In genomic region chr3:137217926-137218325, GRCm38 (mm10) we compare ENCODE assay signal across 22 mouse cellular contexts.
"Had no signal": no experiment of that assay in that cellular context is flagged by ENCODE, and none has a peak within 500 bp of the region (broad histone marks: within the 10 kb centered on the region; RNA-seq: fewer than 3 reads in every experiment).

No protein-coding gene starts in this region.

- H3K27ac ChIP-seq: heart, embryonic 10.5 days; heart, embryonic 15.5 days; hindbrain, embryonic 13.5 days; hindbrain, embryonic 15.5 days; hindbrain, postnatal 0 days; layer of hippocampus, adult 2 months; limb, embryonic 10.5 days; limb, embryonic 12.5 days; liver, embryonic 13.5 days; liver, embryonic 15.5 days had no signal

- ATAC-seq: hindbrain, postnatal 0 days; intestine, postnatal 0 days; liver, postnatal 0 days had no signal

- H3K4me3 ChIP-seq: heart, embryonic 10.5 days; heart, embryonic 15.5 days; hindbrain, embryonic 13.5 days; hindbrain, embryonic 15.5 days; layer of hippocampus, adult 2 months; limb, embryonic 10.5 days; limb, embryonic 12.5 days; liver, embryonic 13.5 days; liver, embryonic 15.5 days had no signal

- H3K27me3 ChIP-seq: heart, embryonic 15.5 days; hindbrain, embryonic 13.5 days; hindbrain, embryonic 15.5 days; limb, embryonic 12.5 days; liver, embryonic 13.5 days; liver, embryonic 15.5 days had no signal

- H3K9me3 ChIP-seq: heart, embryonic 10.5 days; heart, embryonic 15.5 days; hindbrain, embryonic 13.5 days; hindbrain, embryonic 15.5 days; limb, embryonic 10.5 days; limb, embryonic 12.5 days; liver, embryonic 13.5 days; liver, embryonic 15.5 days had no signal

- H3K9ac ChIP-seq: heart, embryonic 15.5 days; hindbrain, embryonic 13.5 days; hindbrain, embryonic 15.5 days; limb, embryonic 12.5 days; liver, embryonic 13.5 days; liver, embryonic 15.5 days; liver, postnatal 0 days had no signal

- H3K4me1 ChIP-seq: hindbrain, embryonic 13.5 days; hindbrain, embryonic 15.5 days; limb, embryonic 10.5 days; limb, embryonic 12.5 days; liver, embryonic 13.5 days; liver, embryonic 15.5 days had no signal

- H3K36me3 ChIP-seq: heart, embryonic 10.5 days; heart, embryonic 15.5 days; hindbrain, embryonic 13.5 days; hindbrain, embryonic 15.5 days; limb, embryonic 10.5 days; limb, embryonic 12.5 days; liver, embryonic 13.5 days; liver, embryonic 15.5 days had no signal

- H3K4me2 ChIP-seq: heart, embryonic 15.5 days; hindbrain, embryonic 13.5 days; hindbrain, embryonic 15.5 days; limb, embryonic 12.5 days; liver, embryonic 11.5 days; liver, embryonic 13.5 days; liver, embryonic 15.5 days had no signal

- DNase-seq: gastrocnemius, postnatal 14 days; gastrocnemius, postnatal 36 days; heart, postnatal 14 days; heart, postnatal 36 days; kidney, adult 18-20 months; kidney, postnatal 10 days; kidney, postnatal 25 days; kidney, postnatal 4 days; liver; liver, embryonic 13.5 days; liver, postnatal 0 days had no signal
